Mouse (Mus musculus) midbrain, embryonic 16.5 days (tissue): ENCODE measurements at regions not wholly inside any gene's neighbourhood (a gene's known extent, or its start where the extent isn't known, plus 50 kb on each side); places are given as distances from the start of the nearest gene placed in this dataset.

Experiments used
- ATAC-seq: fragments of 200-750 bp; cut with Nextera tagmentation; 2 replicates; pipeline ENCODE4 v1.8.0; 2017; ENCODE audit warnings: moderate TSS enrichment
- H3K27ac ChIP-seq: fragments of 300-500 bp; sonication (generic); 2 replicates; pipeline ENCODE4 v1.5.1; 2014; ENCODE audit warnings: mild to moderate bottlenecking, low read length, mixed read lengths
- H3K27me3 ChIP-seq: fragments of 300-500 bp; sonication (generic); 2 replicates; pipeline ENCODE4 v1.6.1; 2014; ENCODE audit warnings: low read depth, low read length, mixed read lengths; ENCODE audit not compliant: control insufficient read depth, insufficient read depth
- H3K36me3 ChIP-seq: fragments of 300-500 bp; sonication (generic); 2 replicates; pipeline ENCODE4 v1.6.1; 2014; ENCODE audit warnings: mild to moderate bottlenecking, low read length, moderate library complexity, mixed read lengths; ENCODE audit not compliant: control insufficient read depth, insufficient read depth
- H3K4me1 ChIP-seq: fragments of 300-500 bp; sonication (generic); 2 replicates; pipeline ENCODE4 v1.6.1; 2014; ENCODE audit warnings: mild to moderate bottlenecking, low read length, mixed read lengths; ENCODE audit not compliant: control insufficient read depth, insufficient read depth
- H3K4me2 ChIP-seq: fragments of 300-500 bp; sonication (generic); 2 replicates; pipeline ENCODE4 v1.6.1; 2014; ENCODE audit warnings: mild to moderate bottlenecking, low read length, mixed read lengths
- H3K4me3 ChIP-seq: fragments of 300-500 bp; sonication (generic); 2 replicates; pipeline ENCODE4 v1.5.1; 2014; ENCODE audit warnings: low read depth, mild to moderate bottlenecking, low read length, moderate library complexity, mixed read lengths
- H3K9ac ChIP-seq: fragments of 300-500 bp; sonication (generic); 2 replicates; pipeline ENCODE4 v1.6.1; 2014; ENCODE audit warnings: low read depth, low read length, mixed read lengths
- H3K9me3 ChIP-seq: fragments of 300-500 bp; sonication (generic); replicated peaks from 2 replicates; pipeline ENCODE4 v1.6.1; 2014; ENCODE audit warnings: mild to moderate bottlenecking, low read length, mixed read lengths; ENCODE audit not compliant: control insufficient read depth, poor library complexity, severe bottlenecking
- WGBS: fragments of 180-500 bp; shearing (Covaris S2); extraction: QIAGEN DNeasy Blood & Tissue Kit; methylation state at CpG from one replicate; pipeline ENCODE4 v1.1.7; 2014; 5-methylcytosine and 5-hydroxymethylcytosine counted together

- Histone ChIP-seq H3K4me1 (no peaks in the 10 kb centered on the region), H3K4me2 (no peak overlapping the region), H3K9ac (no peak overlapping the region), H3K27ac (no peak overlapping the region), H3K9me3 (no peaks in the 10 kb centered on the region), H3K4me3 (no peak overlapping the region), H3K36me3 (no peaks in the 10 kb centered on the region), H3K27me3 (no peaks in the 10 kb centered on the region)
- no peak for ATAC-seq
- WGBS: 90% methylated on average over 2 of the region's 2 CpGs
Observed at GRCm38 (mm10) chr5:44341457-44342014, 115.1 kb upstream of the Tapt1 start.

DNA sequence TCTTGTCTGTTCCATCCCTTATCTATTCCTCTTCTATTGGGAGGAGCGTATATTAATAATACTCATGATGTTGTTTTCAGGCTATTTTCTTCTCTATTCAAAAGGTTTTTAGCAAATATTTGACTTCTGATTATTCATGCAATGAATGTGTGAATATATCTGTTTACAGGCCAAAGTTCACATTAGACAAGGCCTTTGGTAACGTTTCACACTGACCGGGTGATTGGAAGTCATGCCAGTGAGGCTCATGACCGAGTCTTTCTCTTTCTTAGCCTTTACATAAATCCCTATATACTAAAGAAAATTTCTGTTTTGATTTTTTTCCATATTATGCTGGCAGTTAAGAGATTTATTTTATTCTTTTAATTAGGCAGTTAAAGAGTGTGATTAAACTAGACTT lies 112.2 kb upstream of the Tapt1 start:
- no peaks in the 10 kb centered on the region for H3K27me3 ChIP-seq
- 93% methylated on average over 4 of the region's 4 CpGs for WGBS
- H3K4me1 ChIP-seq: no peaks in the 10 kb centered on the region
- no peak overlapping the region for H3K27ac ChIP-seq
- no peak overlapping the region for H3K4me2 ChIP-seq
- 0 out of 2 replicates have a peak, but pooled peaks cover 2% of the 10 kb centered on the region for H3K9me3 ChIP-seq
- H3K9ac ChIP-seq: no peak overlapping the region
- no peak for ATAC-seq
- H3K36me3 ChIP-seq: no peaks in the 10 kb centered on the region
- H3K4me3 ChIP-seq: no peak overlapping the region

DNA sequence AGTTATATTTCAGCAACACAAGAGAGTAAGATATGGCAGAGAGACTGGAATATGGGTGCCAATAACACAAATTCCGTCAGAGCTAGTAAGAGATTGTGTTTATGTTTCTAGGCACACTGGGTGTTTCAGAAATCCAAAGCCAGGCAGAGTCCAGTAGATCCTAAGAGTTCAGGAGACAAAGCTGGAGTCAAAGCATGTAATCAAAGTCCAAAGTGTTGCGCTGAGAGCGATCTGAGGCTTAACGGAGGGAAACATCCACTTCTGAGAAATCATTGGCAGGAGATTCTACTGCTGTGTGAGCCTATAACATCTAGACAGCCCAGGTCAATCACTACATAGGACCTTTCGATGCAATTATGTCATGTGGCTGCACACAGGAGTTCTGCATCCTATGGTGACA lies 109.3 kb upstream of the Tapt1 start:
- H3K9me3 ChIP-seq: 0 out of 2 replicates have a peak, but pooled peaks cover 2% of the 10 kb centered on the region
- H3K4me2 ChIP-seq: no peak overlapping the region
- no peaks in the 10 kb centered on the region for H3K4me1 ChIP-seq
- no peak overlapping the region for H3K9ac ChIP-seq
- H3K4me3 ChIP-seq: no peak overlapping the region
- H3K36me3 ChIP-seq: no peaks in the 10 kb centered on the region
- no peak overlapping the region for H3K27ac ChIP-seq
- H3K27me3 ChIP-seq: no peaks in the 10 kb centered on the region
- WGBS: 91% methylated on average over 5 of the region's 5 CpGs
- ATAC-seq: no peak

- Histone ChIP-seq H3K4me1 (no peaks in the 10 kb centered on the region), H3K9me3 (no peaks in the 10 kb centered on the region), H3K27ac (no peak overlapping the region), H3K4me2 (no peak overlapping the region), H3K4me3 (no peak overlapping the region), H3K36me3 (no peaks in the 10 kb centered on the region), H3K27me3 (no peaks in the 10 kb centered on the region), H3K9ac (no peak overlapping the region)
- no peak for ATAC-seq
- 89% methylated on average over 1 of the region's 1 CpGs for WGBS
Observed at GRCm38 (mm10) chr5:44319626-44320025, 93.2 kb upstream of the Tapt1 start.

DNA sequence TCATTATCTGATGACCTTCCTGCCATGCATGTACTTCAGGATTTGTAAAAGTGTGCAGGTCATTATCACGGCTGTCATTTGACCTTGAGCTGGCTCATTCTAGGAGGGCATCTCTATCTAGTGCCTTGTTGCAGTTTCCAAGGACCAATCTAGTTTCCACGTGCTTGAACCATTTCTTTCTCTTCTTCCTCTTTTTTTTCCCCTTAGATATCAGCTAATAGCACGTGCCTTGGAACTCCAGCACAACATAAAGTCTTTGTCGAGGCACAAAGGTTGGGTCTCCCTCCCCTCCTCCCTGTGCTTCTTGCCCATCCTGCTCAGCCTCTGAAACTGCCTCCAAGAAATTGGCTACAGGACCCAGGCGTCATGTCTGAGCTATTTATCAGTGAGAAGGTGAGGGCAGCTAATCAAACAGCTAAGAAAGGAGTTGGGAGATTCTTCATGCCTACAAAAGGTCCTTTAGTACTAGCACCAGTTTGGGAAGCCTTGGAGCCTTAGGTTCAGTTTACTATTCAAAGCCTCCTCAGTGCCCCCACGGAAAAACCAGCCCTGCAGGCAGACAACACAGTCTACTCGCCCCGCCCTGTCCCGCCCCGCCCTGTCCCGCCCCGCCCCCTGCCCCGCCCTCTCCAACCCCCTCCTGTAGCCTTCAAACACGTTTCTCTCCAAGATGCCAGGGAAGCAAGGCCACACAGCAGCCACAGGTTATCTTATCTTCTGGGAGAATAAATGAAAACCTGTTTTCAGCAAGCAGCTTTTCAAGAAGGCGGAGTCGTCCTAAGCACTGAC lies 80.5 kb upstream of the Tapt1 start:
- no peak for ATAC-seq
- Histone ChIP-seq H3K27ac (no peak overlapping the region), H3K4me2 (no peak overlapping the region), H3K27me3 (no peaks in the 10 kb centered on the region), H3K36me3 (no peaks in the 10 kb centered on the region), H3K4me1 (peaks cover 6% of the 10 kb centered on the region), H3K4me3 (no peak overlapping the region), H3K9ac (no peak overlapping the region), H3K9me3 (no peaks in the 10 kb centered on the region)
- WGBS: 17% methylated on average over 15 of the region's 16 CpGs

- H3K4me3 ChIP-seq: no peak overlapping the region
- peak overlapping the region; percentile 65 for H3K27ac ChIP-seq
- ATAC-seq: peak; percentile 81
- H3K9me3 ChIP-seq: no peaks in the 10 kb centered on the region
- no peak overlapping the region for H3K9ac ChIP-seq
- H3K36me3 ChIP-seq: no peaks in the 10 kb centered on the region
- H3K4me2 ChIP-seq: peak overlapping the region; percentile 33; the same call in 1 of the 2 replicates
- no peaks in the 10 kb centered on the region for H3K27me3 ChIP-seq
- H3K4me1 ChIP-seq: peaks cover 6% of the 10 kb centered on the region
- 26% methylated on average over 14 of the region's 14 CpGs for WGBS
Observed at GRCm38 (mm10) chr5:44303886-44304855, 77.7 kb upstream of the Tapt1 start.

- H3K4me2 ChIP-seq: no peak overlapping the region
- 12% methylated on average over 5 of the region's 5 CpGs for WGBS
- H3K36me3 ChIP-seq: no peaks in the 10 kb centered on the region
- no peaks in the 10 kb centered on the region for H3K27me3 ChIP-seq
- no peaks in the 10 kb centered on the region for H3K4me1 ChIP-seq
- H3K27ac ChIP-seq: no peak overlapping the region
- no peaks in the 10 kb centered on the region for H3K9me3 ChIP-seq
- H3K9ac ChIP-seq: no peak overlapping the region
- peak; percentile 67; the same call in 1 of the 2 replicates for ATAC-seq
- H3K4me3 ChIP-seq: no peak overlapping the region
Observed at GRCm38 (mm10) chr5:44284384-44284783, 58.0 kb upstream of the Tapt1 start.
